In genomic region chr3:139095894-139096293, GRCm38 (mm10) we compare ENCODE assay signal across 34 mouse cellular contexts.
"Had no signal": no experiment of that assay in that cellular context is flagged by ENCODE, and none has a peak within 500 bp of the region (broad histone marks: within the 10 kb centered on the region; RNA-seq: fewer than 3 reads in every experiment).

No protein-coding gene starts in this region.

- H3K4me3 ChIP-seq: heart, embryonic 10.5 days; heart, embryonic 12.5 days; heart, embryonic 13.5 days; heart, embryonic 15.5 days; hindbrain, embryonic 10.5 days; hindbrain, embryonic 12.5 days; hindbrain, embryonic 13.5 days; hindbrain, embryonic 15.5 days; intestine, embryonic 15.5 days; kidney, embryonic 15.5 days; layer of hippocampus, adult 2 months; left cerebral cortex, adult 2 months had no signal

- H3K9me3 ChIP-seq: heart, embryonic 10.5 days; heart, embryonic 15.5 days; hindbrain, embryonic 15.5 days; intestine, embryonic 15.5 days; kidney, embryonic 15.5 days had no signal

- H3K36me3 ChIP-seq: heart, embryonic 10.5 days; heart, embryonic 12.5 days; heart, embryonic 13.5 days; heart, embryonic 15.5 days; hindbrain, embryonic 10.5 days; hindbrain, embryonic 12.5 days; hindbrain, embryonic 13.5 days; hindbrain, embryonic 15.5 days; intestine, embryonic 15.5 days; kidney, embryonic 15.5 days had no signal

- ATAC-seq: inflammation-experienced regulatory T-cells, adult 6 months; intestine, embryonic 15.5 days; intestine, embryonic 16.5 days; intestine, postnatal 0 days had no signal

- H3K4me1 ChIP-seq: heart, embryonic 10.5 days; heart, embryonic 12.5 days; heart, embryonic 13.5 days; heart, embryonic 15.5 days; hindbrain, embryonic 10.5 days; hindbrain, embryonic 12.5 days; hindbrain, embryonic 13.5 days; hindbrain, embryonic 15.5 days; intestine, embryonic 15.5 days; kidney, embryonic 15.5 days had no signal

- DNase-seq: heart, postnatal 10 days; heart, postnatal 14 days; heart, postnatal 36 days; heart, postnatal 4 days; kidney, adult 11 months; kidney, adult 18-20 months; kidney, adult 2 months; kidney, adult 8-10 months; kidney, adult 9 months; kidney, postnatal 10 days; kidney, postnatal 14 days; kidney, postnatal 25 days; kidney, postnatal 36 days; kidney, postnatal 4 days; layer of hippocampus, adult 9-11 months; layer of hippocampus, postnatal 36 days had no signal

- H3K27ac ChIP-seq: heart, embryonic 10.5 days; heart, embryonic 13.5 days; heart, embryonic 15.5 days; hindbrain, embryonic 10.5 days; hindbrain, embryonic 12.5 days; hindbrain, embryonic 13.5 days; hindbrain, embryonic 14.5 days; hindbrain, embryonic 15.5 days; intestine, embryonic 15.5 days; kidney, embryonic 15.5 days; kidney, postnatal 0 days; layer of hippocampus, adult 2 months; left cerebral cortex, adult 2 months had no signal

- H3K4me2 ChIP-seq: heart, embryonic 11.5 days; heart, embryonic 12.5 days; heart, embryonic 13.5 days; heart, embryonic 15.5 days; hindbrain, embryonic 12.5 days; hindbrain, embryonic 13.5 days; hindbrain, embryonic 14.5 days; hindbrain, embryonic 15.5 days; intestine, embryonic 15.5 days; kidney, embryonic 15.5 days had no signal

- H3K9ac ChIP-seq: heart, embryonic 12.5 days; heart, embryonic 13.5 days; heart, embryonic 15.5 days; hindbrain, embryonic 12.5 days; hindbrain, embryonic 13.5 days; hindbrain, embryonic 14.5 days; hindbrain, embryonic 15.5 days; intestine, embryonic 15.5 days; kidney, embryonic 15.5 days had no signal

- H3K27me3 ChIP-seq: heart, embryonic 12.5 days; heart, embryonic 13.5 days; heart, embryonic 15.5 days; hindbrain, embryonic 12.5 days; hindbrain, embryonic 13.5 days; hindbrain, embryonic 15.5 days; intestine, embryonic 15.5 days; kidney, embryonic 15.5 days had no signal
